Mouse (Mus musculus): ENCODE results near the gene Slc22a21. TPM values are rescaled to one million over a fixed set of nuclear protein-coding genes. Genes with fewer than 3 reads are reported as not detected.
"Not testable (repeated sequence)": the region's sequence is repeated elsewhere in the genome, so short reads cannot be mapped to it uniquely, and the experiment has no call there.

Gene Slc22a21
- polyA plus RNA-seq, 1 experiment from 2014 or later = 1.7 TPM

- no peak overlapping the region for H3K4me3 ChIP-seq (replicated peaks)
- no peak overlapping the region for H3K9ac ChIP-seq (replicated peaks)
- no peaks in the 10 kb centered on the region for H3K27me3 ChIP-seq
- no peak overlapping the region for H3K4me2 ChIP-seq (replicated peaks)
- H3K4me1 ChIP-seq (replicated peaks) = no peaks in the 10 kb centered on the region
- ATAC-seq = no peak
- H3K9me3 ChIP-seq = no peaks in the 10 kb centered on the region
- WGBS = 82% methylated on average over 4 of the region's 4 CpGs
- H3K36me3 ChIP-seq = no peaks in the 10 kb centered on the region
- no peak overlapping the region for H3K27ac ChIP-seq
Measured at GRCm38 (mm10) chr11:53988081-53988480, 7.9 kb upstream of the Slc22a21 start.

- H3K27ac ChIP-seq = no peak overlapping the region
- 83% methylated on average over 4 of the region's 4 CpGs for WGBS
- H3K9me3 ChIP-seq = no peaks in the 10 kb centered on the region
- no peak overlapping the region for H3K4me3 ChIP-seq (replicated peaks)
- H3K27me3 ChIP-seq = peaks cover 15% of the 10 kb centered on the region
- H3K9ac ChIP-seq (replicated peaks) = no peak overlapping the region
- peaks cover 7% of the 10 kb centered on the region for H3K4me1 ChIP-seq (replicated peaks)
- no peaks in the 10 kb centered on the region for H3K36me3 ChIP-seq
- no peak overlapping the region for H3K4me2 ChIP-seq (replicated peaks)
- ATAC-seq = no peak
Measured at GRCm38 (mm10) chr11:53981396-53981795, 1.3 kb upstream of the Slc22a21 start.

- not testable (repeated sequence) for H3K36me3 ChIP-seq; H3K9me3 ChIP-seq; H3K27ac ChIP-seq; ATAC-seq; H3K4me1 ChIP-seq (replicated peaks)
- Histone ChIP-seq H3K4me3 (replicated peaks) (peak overlapping the region; percentile 57), H3K9ac (replicated peaks) (peak overlapping the region; percentile 70), H3K27me3 (peaks cover 15% of the 10 kb centered on the region), H3K4me2 (replicated peaks) (peak overlapping the region; percentile 88)
- WGBS = 0% methylated on average over 23 of the region's 23 CpGs
Measured at GRCm38 (mm10) chr11:53979456-53979787, 710 bp downstream of the Slc22a21 start.

DNA sequence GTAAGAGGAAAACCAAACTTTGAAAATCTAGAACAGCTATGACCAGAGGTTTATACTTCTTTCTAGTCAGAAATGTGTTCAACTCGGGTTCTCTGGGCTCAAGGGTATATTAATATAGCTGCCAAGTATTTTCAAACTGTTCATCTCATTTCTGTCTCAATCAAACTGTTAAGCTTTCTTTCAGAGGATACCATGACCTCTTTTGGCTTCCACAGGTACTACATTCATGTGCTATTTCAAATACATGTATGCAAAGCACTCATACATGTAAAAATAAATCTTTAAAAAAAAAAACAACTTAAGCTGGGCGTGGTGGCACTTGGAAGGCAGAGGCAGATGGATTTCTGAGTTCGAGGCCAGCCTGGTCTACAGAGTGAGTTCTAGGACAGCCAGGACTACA is 2.5 kb downstream of the Slc22a21 start:
- WGBS = 88% methylated on average over 3 of the region's 3 CpGs
- Histone ChIP-seq H3K27me3 (peaks cover 15% of the 10 kb centered on the region), H3K4me2 (replicated peaks) (no peak overlapping the region), H3K9me3 (no peaks in the 10 kb centered on the region), H3K4me3 (replicated peaks) (no peak overlapping the region), H3K4me1 (replicated peaks) (peaks cover 7% of the 10 kb centered on the region), H3K27ac (no peak overlapping the region), H3K9ac (replicated peaks) (no peak overlapping the region), H3K36me3 (no peaks in the 10 kb centered on the region)
- ATAC-seq = no peak

DNA sequence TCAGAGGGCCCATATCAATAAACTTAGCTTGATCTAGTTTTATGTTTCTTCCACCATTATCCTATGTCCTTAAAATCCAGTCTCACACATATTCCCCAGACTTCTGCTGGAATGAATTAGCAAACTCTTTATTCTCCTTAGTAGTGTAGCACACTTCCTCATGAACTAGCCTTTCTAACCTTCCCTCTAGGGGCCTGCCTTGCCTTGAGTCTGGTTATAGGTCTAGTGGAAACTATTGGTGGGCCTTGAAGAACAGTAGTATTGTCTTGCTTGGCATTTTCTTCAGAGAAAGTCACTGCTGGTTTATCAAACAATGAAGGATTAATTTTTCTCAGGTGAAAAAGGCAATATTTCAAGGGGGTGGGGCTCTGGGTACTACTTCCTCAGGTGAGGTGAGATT is 4.6 kb downstream of the Slc22a21 start:
- Histone ChIP-seq H3K27ac (no peak overlapping the region), H3K4me2 (replicated peaks) (no peak overlapping the region), H3K27me3 (peaks cover 12% of the 10 kb centered on the region), H3K4me3 (replicated peaks) (no peak overlapping the region), H3K36me3 (no peaks in the 10 kb centered on the region), H3K9me3 (no peaks in the 10 kb centered on the region), H3K4me1 (replicated peaks) (peaks cover 7% of the 10 kb centered on the region), H3K9ac (replicated peaks) (no peak overlapping the region)
- ATAC-seq = no peak

GRCm38 (mm10) chr11:53958984-53959383 is 21.1 kb downstream of the Slc22a21 start:
- H3K4me1 ChIP-seq (replicated peaks) = no peaks in the 10 kb centered on the region
- H3K27me3 ChIP-seq = no peaks in the 10 kb centered on the region
- no peak overlapping the region for H3K9ac ChIP-seq (replicated peaks)
- 57% methylated on average over 3 of the region's 3 CpGs for WGBS
- H3K9me3 ChIP-seq = no peaks in the 10 kb centered on the region
- ATAC-seq = no peak
- H3K4me2 ChIP-seq (replicated peaks) = no peak overlapping the region
- no peak overlapping the region for H3K27ac ChIP-seq
- no peaks in the 10 kb centered on the region for H3K36me3 ChIP-seq
- no peak overlapping the region for H3K4me3 ChIP-seq (replicated peaks)

DNA sequence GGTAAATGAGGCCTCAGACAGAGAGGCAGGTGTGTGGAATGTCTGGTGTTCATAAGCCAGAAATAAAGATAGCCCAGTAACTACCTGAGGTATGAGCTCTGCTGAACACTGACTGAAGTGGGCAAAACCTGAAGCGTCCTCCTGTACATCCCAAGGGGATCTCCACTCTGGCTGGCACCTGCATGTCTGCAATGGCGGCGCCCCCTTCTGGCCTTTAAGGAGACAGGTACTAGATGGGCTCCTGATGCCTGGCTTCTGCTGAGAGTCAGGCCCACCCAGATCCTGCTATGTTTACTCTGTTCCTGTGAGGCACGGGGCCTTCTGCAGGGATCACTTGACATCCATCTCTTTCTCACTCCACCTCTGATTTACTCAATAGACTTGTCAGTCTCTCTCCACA is 22.0 kb downstream of the Slc22a21 start:
- H3K4me2 ChIP-seq (replicated peaks) = not testable (repeated sequence)

DNA sequence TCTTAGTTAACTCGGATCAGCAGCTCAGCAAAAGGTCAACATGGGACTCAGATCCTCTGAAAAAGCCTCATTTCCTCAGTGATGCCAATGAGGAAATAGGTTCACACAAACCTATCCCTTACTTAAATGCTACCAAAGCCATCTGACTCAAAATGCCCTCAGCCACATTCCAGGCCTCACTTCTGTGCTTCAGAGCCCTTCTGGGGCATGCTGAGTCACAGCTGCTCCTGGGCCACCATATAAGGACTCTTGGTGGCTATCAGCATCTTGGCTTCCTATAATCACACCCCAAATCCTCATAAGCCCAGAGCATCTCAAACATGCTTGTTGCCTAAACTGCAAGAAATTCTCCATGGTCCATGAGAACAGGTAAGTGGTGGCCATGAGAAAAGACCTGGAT is 23.5 kb downstream of the Slc22a21 start:
- Histone ChIP-seq H3K4me2 (replicated peaks) (no peak overlapping the region), H3K27ac (no peak overlapping the region), H3K9ac (replicated peaks) (no peak overlapping the region), H3K36me3 (no peaks in the 10 kb centered on the region), H3K4me1 (replicated peaks) (no peaks in the 10 kb centered on the region), H3K27me3 (no peaks in the 10 kb centered on the region), H3K4me3 (replicated peaks) (no peak overlapping the region), H3K9me3 (no peaks in the 10 kb centered on the region)
- 80% methylated on average over 1 of the region's 1 CpGs for WGBS
- ATAC-seq = no peak

More for the DNA sequence above, 22.0 kb downstream of the Slc22a21 start:
- H3K36me3 ChIP-seq; H3K27me3 ChIP-seq; H3K9me3 ChIP-seq; H3K4me1 ChIP-seq (replicated peaks); H3K27ac ChIP-seq; H3K4me3 ChIP-seq (replicated peaks); H3K9ac ChIP-seq (replicated peaks); ATAC-seq: not testable (repeated sequence)
- WGBS = 28% methylated on average over 3 of the region's 4 CpGs

DNA sequence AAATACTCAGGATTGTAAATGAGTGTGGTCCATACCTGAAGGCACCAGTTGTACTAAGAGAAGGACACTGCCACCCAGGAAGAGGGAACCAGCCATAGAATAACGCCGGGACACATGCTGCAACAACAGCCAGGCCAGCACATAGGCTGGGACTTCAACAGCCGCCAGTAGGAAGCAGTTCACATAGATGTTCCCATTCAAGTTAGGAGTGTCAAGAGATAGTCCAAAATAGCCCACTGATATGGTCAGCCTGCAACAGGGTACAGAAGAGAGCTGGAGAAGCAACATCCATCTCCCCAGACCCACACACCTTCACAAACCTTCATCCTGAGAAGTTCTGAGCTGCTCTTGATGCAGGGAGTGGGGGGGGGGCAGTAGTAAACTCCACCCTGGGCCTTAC is 25.5 kb downstream of the Slc22a21 start:
- H3K9me3 ChIP-seq = no peaks in the 10 kb centered on the region
- WGBS = 90% methylated on average over 3 of the region's 3 CpGs
- no peak overlapping the region for H3K4me2 ChIP-seq (replicated peaks)
- H3K36me3 ChIP-seq = no peaks in the 10 kb centered on the region
- no peak overlapping the region for H3K4me3 ChIP-seq (replicated peaks)
- H3K9ac ChIP-seq (replicated peaks) = no peak overlapping the region
- H3K27me3 ChIP-seq = no peaks in the 10 kb centered on the region
- H3K4me1 ChIP-seq (replicated peaks) = no peaks in the 10 kb centered on the region
- no peak for ATAC-seq
- no peak overlapping the region for H3K27ac ChIP-seq

DNA sequence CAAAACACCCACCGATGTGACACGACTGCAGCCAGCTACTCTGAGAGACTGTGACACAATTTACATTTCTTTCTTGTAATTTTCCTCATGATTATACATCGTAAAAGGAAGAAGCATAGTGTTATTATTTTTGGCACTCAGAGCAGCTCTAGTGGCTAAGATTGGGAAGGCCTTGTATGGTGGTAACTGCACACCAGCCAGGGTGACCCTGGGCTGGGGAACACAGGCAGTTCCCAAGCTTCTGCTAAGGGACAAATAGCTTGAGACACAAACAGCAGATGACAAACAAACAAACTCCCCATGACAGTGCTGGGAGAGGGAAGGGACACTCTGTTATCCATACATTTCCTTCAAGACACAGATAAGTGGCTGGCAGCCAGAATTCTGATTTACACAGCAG is 30.0 kb downstream of the Slc22a21 start:
- ATAC-seq; H3K4me1 ChIP-seq (replicated peaks); H3K4me3 ChIP-seq (replicated peaks); H3K36me3 ChIP-seq; H3K9me3 ChIP-seq; H3K4me2 ChIP-seq (replicated peaks); H3K27me3 ChIP-seq; H3K27ac ChIP-seq; H3K9ac ChIP-seq (replicated peaks): not testable (repeated sequence)
- WGBS = 100% methylated on average over 1 of the region's 3 CpGs

DNA sequence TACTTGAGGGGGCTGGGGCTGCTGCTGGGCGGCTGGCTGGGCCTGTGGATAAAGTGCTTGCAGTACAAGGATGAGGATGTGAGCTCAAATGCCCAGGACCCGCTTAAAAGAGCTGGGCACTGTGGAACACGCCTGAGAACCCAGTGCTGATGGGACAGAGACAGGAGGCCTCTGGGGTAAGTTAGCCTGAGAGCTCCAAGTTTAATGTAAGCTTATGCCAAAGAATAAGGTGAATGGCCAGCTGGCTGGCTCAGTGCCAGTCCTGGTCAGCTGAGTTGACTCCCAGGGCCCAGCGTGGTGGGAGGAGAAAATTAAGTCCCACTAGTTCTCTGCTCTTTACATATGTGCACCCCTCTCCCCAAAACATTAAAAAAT is 48.2 kb downstream of the Slc22a21 start:
- H3K4me1 ChIP-seq (replicated peaks); ATAC-seq; H3K27ac ChIP-seq; H3K4me3 ChIP-seq (replicated peaks); H3K36me3 ChIP-seq; H3K9ac ChIP-seq (replicated peaks); H3K9me3 ChIP-seq; H3K27me3 ChIP-seq; H3K4me2 ChIP-seq (replicated peaks): not testable (repeated sequence)
- WGBS = 61% methylated on average over 4 of the region's 4 CpGs

DNA sequence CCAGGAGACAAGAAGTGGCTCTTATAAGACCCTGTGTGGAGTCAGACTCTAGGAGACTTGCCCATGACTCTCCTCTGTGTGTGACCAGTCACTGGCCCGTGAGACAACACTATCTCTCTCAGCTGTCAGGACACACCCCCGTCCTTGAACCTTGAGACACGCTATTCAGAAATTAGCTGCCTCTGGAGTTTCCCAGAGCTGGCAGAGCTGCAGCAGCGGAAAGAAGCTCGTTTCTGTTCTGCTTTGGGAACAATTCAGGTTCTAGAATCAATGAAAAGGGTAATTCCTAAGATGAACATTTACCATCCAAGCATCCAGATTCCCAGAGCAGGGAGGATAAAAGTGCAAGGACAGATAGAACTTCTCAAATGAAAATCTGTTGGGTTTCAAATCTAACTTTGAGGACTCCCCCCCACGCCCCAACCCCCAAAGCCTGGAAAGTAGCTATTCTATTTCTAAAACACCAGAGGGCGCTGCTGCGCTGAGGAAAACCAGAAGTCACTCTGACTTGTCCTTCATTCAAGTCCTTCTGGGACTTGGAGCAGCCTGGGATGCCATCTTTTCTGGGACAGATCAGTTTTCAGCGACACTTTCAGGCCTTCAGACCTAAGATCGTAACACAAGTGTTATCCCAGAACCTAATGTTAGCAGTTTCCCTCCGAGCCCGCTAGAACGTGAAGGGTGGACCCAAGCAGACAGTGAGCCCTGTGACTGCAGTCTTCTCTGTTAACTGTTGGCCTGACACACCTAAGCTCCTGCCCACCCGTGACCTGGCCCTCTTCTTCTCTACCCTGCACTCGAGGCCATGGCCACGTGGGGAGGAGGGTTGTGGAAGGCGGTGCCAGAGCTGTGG is 48.8 kb downstream of the Slc22a21 start:
- Histone ChIP-seq H3K27me3 (no peaks in the 10 kb centered on the region), H3K4me3 (replicated peaks) (no peak overlapping the region), H3K9ac (replicated peaks) (no peak overlapping the region), H3K4me1 (replicated peaks) (no peaks in the 10 kb centered on the region), H3K9me3 (no peaks in the 10 kb centered on the region), H3K4me2 (replicated peaks) (no peak overlapping the region), H3K27ac (no peak overlapping the region), H3K36me3 (no peaks in the 10 kb centered on the region)
- 33% methylated on average over 17 of the region's 17 CpGs for WGBS
- no peak for ATAC-seq

GRCm38 (mm10) chr11:53929741-53930140 is 50.4 kb downstream of the Slc22a21 start:
- H3K36me3 ChIP-seq = no peaks in the 10 kb centered on the region
- no peak for ATAC-seq
- H3K4me1 ChIP-seq (replicated peaks) = no peaks in the 10 kb centered on the region
- no peaks in the 10 kb centered on the region for H3K9me3 ChIP-seq
- H3K27me3 ChIP-seq = no peaks in the 10 kb centered on the region
- 64% methylated on average over 3 of the region's 3 CpGs for WGBS
- no peak overlapping the region for H3K4me2 ChIP-seq (replicated peaks)
- no peak overlapping the region for H3K27ac ChIP-seq
- no peak overlapping the region for H3K9ac ChIP-seq (replicated peaks)
- no peak overlapping the region for H3K4me3 ChIP-seq (replicated peaks)

All from midbrain, embryonic 13.5 days (tissue).